Mouse (Mus musculus): Measurements from ENCODE around the gene Cerkl. TPM values are rescaled to one million over a fixed set of nuclear protein-coding genes. Genes with fewer than 3 reads are reported as not detected.

The Cerkl gene
- total RNA-seq, 2 experiments from 2014 or later: 1.7 to 2.1 TPM

GRCm38 (mm10) chr2:79378346-79379086 lies 78.1 kb downstream of the Cerkl start:
- DNase-seq (ENCODE audit: low spot score in 2 of 2): no peak

GRCm38 (mm10) chr2:79372486-79373200 lies 83.9 kb downstream of the Cerkl start:
- no peak for DNase-seq (ENCODE audit: low spot score in 2 of 2)

- no peak for DNase-seq (ENCODE audit: low spot score in 2 of 2)
These were observed 84.5 kb downstream of the Cerkl start for GRCm38 (mm10) chr2:79372154-79372467.

GRCm38 (mm10) chr2:79371326-79372153 lies 85.0 kb downstream of the Cerkl start:
- DNase-seq (ENCODE audit: low spot score in 2 of 2): no peak

- no peak for DNase-seq (ENCODE audit: low spot score in 2 of 2)
These were observed 85.8 kb downstream of the Cerkl start for GRCm38 (mm10) chr2:79370711-79371312.

- DNase-seq (ENCODE audit: low spot score in 2 of 2): no peak
These were observed 86.7 kb downstream of the Cerkl start for GRCm38 (mm10) chr2:79369905-79370304.

- no peak for DNase-seq (ENCODE audit: low spot score in 2 of 2)
These were observed 87.5 kb downstream of the Cerkl start for GRCm38 (mm10) chr2:79369061-79369524.

- no peak for DNase-seq (ENCODE audit: low spot score in 2 of 2)
These were observed 87.9 kb downstream of the Cerkl start for GRCm38 (mm10) chr2:79368661-79369060.

GRCm38 (mm10) chr2:79367451-79368450 lies 88.8 kb downstream of the Cerkl start:
- no peak for DNase-seq (ENCODE audit: low spot score in 2 of 2)

- DNase-seq (ENCODE audit: low spot score in 2 of 2): no peak
These were observed 92.7 kb downstream of the Cerkl start for GRCm38 (mm10) chr2:79363920-79364319.

GRCm38 (mm10) chr2:79362029-79362428 lies 94.6 kb downstream of the Cerkl start:
- no peak for DNase-seq (ENCODE audit: low spot score in 2 of 2)

GRCm38 (mm10) chr2:79357835-79358234 lies 98.8 kb downstream of the Cerkl start:
- no peak for DNase-seq (ENCODE audit: low spot score in 2 of 2)

- DNase-seq (ENCODE audit: low spot score in 2 of 2): no peak
These were observed 101.8 kb downstream of the Cerkl start for GRCm38 (mm10) chr2:79354773-79355172.

GRCm38 (mm10) chr2:79352100-79352802 lies 104.3 kb downstream of the Cerkl start:
- no peak for DNase-seq (ENCODE audit: low spot score in 2 of 2)

- no peak for DNase-seq (ENCODE audit: low spot score in 2 of 2)
These were observed 105.1 kb downstream of the Cerkl start for GRCm38 (mm10) chr2:79351179-79352099.

- no peak for DNase-seq (ENCODE audit: low spot score in 2 of 2)
These were observed 113.5 kb downstream of the Cerkl start for GRCm38 (mm10) chr2:79343115-79343514.

- DNase-seq (ENCODE audit: low spot score in 2 of 2): no peak
These were observed 117.6 kb downstream of the Cerkl start for GRCm38 (mm10) chr2:79339003-79339402.

- DNase-seq (ENCODE audit: low spot score in 2 of 2): no peak
These were observed 120.4 kb downstream of the Cerkl start for GRCm38 (mm10) chr2:79336141-79336540.
